Mouse (Mus musculus) heart, postnatal 10 days (tissue): Measurements from ENCODE around the gene Msx2. TPM values are rescaled to one million over a fixed set of nuclear protein-coding genes. Genes with fewer than 3 reads are reported as not detected.
A peak's percentile ranks its signal among the peaks of the same experiment; 100 is the strongest.

Experiments
- DNase-seq, 2 experiments: peaks; one replicate each; pipeline ENCODE4 v3.0.0; 2021
- intact Hi-C: fragments of 180-260 bp; cut with DNase I; formaldehyde crosslinking; loops from one replicate; pipeline ENCODE4 v1.15.1; 2025
- total RNA-seq, 2 experiments: library from RNA; stranded (reverse); gene quantifications; 2 replicates each; pipeline ENCODE4 v1.2.3; 2021

Gene Msx2
- 1 to 10 TPM in 1 of 2 experiments, under 1 TPM in 1; 0.79 to 1.1 TPM for total RNA-seq

- peak; percentile 79 to 86 for DNase-seq
- intact Hi-C loops, result no loop called here
These were observed at the start of gene Msx2 for GRCm38 (mm10) chr13:53472614-53473124. Msx2 (minus strand) TSS chr13:53473074.

- DNase-seq, result no peak
- intact Hi-C loops, result no loop called here
These were observed 48.6 kb upstream of the Msx2 start for GRCm38 (mm10) chr13:53521468-53521867.

DNA sequence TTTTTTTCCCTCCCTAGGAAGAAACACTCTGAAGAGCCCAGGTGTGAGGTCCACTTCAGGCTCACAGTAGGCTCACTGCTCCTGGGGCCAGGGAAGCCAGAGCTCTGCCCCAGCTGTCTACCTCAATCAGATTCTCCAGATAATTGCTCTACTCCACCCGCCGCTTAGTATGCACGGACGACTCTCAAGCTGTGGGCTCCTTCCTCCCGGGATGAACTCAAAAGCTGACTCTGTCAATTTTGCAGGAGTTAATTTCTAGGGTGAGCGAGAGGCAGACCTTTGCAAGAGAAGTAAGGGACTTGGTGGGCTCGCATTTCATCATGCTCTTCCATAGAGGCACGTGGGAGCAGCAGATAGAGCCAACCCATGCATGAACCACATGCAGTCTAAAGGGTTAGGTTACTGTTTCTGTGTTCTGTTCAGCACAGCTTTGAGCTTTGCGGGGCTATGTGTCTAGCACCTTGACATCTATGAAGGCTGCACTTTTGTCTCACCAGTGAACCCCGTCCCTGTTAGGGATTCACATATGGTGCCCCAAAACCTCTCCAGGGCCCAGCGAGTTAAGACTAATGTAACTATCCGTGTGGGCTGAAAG, 47.6 kb upstream of the Msx2 start:
- no peak for DNase-seq
- intact Hi-C loops, result no loop called here

DNA sequence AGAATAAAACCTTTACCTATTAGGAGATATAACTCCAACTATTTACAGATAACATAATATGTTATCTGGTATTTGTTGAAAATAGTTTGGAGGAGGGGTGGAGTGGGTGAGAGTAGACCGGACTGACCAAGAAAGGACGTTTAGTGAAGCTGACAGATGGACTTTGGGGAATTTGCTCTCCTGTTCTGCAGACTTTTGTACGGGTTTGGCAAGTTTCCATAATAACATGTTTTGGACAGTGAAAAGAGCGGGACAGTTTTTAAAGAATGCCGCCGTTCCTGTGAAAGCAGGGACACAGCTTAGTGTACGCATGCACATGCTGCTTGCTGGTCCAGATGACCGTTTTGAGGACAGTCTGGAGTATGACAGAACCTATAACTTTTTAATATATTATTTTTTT, 46.9 kb upstream of the Msx2 start:
- DNase-seq, result no peak
- intact Hi-C loops, result no loop called here

- intact Hi-C loops, result no loop called here
- no peak for DNase-seq
These were observed 45.4 kb upstream of the Msx2 start for GRCm38 (mm10) chr13:53518306-53518705.

DNA sequence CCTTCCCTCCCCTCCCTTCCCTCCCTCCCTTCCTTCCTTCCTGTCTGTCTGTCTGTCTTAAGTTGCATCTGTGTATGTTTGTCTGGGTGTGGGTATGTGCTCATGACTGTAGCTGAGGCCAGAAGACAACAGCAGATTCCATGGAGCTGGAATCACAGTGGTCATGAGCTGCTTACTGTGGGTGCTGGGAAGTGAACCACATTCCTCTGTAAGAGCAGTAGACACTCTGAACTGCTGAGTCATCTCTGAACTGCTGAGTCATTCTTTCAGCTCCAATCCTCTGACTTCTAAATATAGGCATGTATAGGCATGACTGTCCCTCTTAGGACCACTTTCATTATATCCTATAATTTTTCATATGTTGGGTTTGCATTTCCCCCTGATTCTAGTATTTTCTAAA, 41.7 kb upstream of the Msx2 start:
- intact Hi-C loops, result no loop called here
- DNase-seq, result no peak

DNA sequence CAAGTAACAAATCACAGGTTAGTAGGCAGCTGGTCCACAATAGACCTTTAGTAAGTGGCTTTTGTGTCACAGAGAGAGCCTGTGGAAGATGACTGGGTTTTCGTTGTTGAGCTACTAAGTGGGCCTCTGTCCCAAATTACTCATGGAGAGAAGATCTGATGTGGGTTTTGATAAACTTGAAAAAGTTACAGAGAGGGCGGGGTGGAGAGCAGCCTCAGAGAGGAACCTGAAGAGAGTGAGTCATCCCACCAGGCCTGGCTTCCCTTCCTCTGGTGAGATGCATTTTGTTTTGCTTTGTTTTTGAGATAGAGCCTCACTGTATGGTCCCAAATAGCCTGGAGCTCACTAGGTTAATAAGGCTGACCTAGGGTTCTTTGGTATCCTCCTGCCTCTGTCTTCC, 38.5 kb upstream of the Msx2 start:
- no peak for DNase-seq
- intact Hi-C loops, result no loop called here

- no peak for DNase-seq
- intact Hi-C loops, result no loop called here
These were observed 29.5 kb upstream of the Msx2 start for GRCm38 (mm10) chr13:53502406-53502805.

DNA sequence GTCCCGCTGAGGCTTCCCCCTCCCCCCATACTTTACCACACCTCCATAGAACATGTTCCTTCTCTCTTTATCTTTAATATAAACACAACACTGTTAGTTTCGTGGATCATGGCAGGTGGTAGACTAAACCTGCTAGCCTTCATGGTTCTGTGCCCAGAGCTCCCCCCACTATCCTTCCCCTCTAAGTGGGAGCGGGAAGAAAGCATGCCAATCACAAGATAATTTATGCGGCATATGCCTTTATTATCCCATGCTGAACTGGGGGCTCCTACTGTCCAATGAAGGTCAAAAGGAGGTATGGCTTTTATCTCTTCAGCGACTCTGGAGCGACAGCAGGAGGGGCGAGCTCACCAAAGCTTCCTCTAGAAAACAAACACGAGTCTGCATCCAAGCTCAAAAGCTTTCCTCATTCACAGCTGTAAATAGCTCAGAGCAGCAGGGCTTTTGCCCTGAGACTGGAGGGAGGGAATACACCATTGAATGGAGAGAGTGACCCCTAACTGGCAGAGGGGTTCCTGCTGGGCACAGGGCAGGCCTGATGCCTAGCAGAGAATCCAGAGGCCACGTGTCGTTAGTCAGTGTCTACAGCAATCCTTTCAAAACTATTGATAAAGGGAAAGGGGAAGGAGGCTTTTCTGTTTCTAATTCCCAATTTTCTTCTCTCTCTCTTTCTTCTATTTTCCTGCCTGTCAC, 28.8 kb upstream of the Msx2 start:
- no peak for DNase-seq
- intact Hi-C loops, result no loop called here

- DNase-seq, result no peak
- intact Hi-C loops, result no loop called here
These were observed 28.2 kb upstream of the Msx2 start for GRCm38 (mm10) chr13:53501057-53501456.

DNA sequence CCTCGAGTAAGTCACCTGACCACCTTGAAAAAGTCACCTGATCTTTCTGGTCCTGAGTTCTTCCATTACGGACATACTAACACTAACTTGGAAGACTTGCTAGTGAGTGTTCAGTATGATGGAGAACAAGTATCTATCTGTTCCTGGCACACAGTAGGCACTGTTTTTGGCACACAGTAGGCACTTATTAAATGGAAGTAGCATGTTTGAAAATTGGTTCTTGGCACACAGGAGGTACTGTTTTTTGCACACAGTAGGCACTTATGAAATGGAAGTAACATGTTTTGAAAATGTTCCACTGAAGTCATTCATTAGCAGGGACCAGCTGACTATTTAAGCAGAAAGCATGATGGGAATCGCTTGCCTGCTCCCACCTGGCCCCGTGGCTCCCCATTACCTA, 13.6 kb upstream of the Msx2 start:
- intact Hi-C loops, result no loop called here
- DNase-seq, result no peak

DNA sequence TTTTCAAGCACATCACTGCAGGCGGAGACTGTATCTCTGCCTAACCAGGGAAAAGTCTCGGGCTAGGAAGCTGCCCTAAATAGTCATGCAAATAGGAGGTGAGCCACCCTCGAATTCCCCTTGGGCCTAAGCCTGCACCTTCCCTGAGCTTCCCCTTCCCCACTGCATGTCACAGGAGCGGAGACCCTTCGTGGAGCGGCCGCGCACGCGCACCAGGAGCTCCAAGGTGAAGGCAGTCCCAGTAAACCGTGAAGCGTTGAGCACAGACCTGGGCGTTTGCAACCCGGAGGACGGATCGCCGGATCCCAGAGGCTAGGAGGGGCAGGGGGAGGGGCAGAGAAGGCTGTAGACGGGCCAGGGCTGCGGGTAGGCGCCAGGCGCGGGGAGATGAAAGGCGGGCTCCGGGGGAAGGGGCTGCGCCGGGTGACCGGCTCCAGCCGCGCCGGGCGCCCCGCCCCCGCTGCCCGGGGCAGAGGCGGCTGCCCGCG, 2.9 kb upstream of the Msx2 start:
- peak; percentile 22 to 23 for DNase-seq

DNA sequence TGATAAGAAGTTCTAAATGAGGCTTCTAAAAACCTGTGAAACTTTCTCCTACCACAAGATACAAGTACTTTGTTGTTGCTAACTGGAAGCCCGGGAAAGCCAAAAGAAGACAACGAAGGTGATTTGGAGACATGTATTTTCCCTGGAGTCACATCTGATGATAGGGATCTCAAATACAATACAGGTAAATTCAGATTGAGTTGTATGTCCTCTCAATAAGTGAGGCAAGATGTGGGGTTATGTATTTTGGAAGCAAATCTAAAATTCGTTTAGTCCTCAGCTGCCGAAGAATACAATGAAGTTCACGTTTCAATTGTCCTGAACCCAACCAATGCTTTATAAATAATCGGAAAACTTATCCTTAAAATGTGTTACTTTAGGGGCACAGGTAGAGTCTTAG, 1.6 kb upstream of the Msx2 start:
- intact Hi-C loops, result no loop called here
- no peak for DNase-seq

More for the DNA sequence above, 2.9 kb upstream of the Msx2 start:
- intact Hi-C loops, result no loop called here

GRCm38 (mm10) chr13:53473991-53474390, 1.1 kb upstream of the Msx2 start:
- intact Hi-C loops, result no loop called here
- no peak for DNase-seq

DNA sequence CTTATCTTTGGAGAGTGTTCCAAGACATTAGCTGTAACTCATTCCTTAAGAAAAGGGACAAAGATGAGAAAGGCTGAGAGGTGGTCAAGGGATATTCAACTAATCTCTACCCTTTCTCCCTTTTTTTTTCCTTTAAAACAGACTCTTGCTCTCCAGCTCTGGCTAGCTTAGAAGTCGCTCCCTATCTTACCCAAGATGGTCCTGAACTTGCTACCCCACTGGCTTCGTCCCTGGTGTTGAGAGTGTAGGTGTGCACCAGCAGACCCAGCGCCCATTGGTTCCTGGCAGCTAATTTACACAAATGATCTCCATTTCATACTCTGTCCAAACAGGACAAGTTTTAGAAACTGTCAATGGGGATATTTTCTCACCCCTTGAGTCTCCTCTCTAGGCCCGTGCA, 417 bp upstream of the Msx2 start:
- DNase-seq, result no peak
- intact Hi-C loops, result no loop called here

- intact Hi-C loops, result no loop called here
- DNase-seq, result no peak
These were observed 804 bp downstream of the Msx2 start for GRCm38 (mm10) chr13:53471926-53472613.

DNA sequence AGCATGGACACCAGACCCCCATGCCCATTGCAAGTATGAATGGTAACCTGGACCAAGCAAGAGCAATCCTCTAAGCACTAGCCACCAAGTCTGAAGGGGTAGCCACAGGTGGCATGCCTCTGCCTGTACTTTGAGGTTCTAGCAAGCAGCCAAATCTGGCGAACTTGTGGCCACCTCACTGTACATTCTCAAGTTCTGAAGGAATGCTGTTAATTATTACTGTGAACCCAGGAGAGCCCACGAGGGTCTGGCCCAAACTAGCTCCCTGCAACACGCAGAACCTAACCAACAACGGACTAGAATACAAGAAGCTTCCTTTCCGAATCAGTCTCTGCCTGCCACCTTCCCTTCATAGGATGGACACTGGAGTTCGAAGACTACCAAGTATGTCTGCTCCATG, 1.5 kb downstream of the Msx2 start:
- intact Hi-C loops, result no loop called here

DNA sequence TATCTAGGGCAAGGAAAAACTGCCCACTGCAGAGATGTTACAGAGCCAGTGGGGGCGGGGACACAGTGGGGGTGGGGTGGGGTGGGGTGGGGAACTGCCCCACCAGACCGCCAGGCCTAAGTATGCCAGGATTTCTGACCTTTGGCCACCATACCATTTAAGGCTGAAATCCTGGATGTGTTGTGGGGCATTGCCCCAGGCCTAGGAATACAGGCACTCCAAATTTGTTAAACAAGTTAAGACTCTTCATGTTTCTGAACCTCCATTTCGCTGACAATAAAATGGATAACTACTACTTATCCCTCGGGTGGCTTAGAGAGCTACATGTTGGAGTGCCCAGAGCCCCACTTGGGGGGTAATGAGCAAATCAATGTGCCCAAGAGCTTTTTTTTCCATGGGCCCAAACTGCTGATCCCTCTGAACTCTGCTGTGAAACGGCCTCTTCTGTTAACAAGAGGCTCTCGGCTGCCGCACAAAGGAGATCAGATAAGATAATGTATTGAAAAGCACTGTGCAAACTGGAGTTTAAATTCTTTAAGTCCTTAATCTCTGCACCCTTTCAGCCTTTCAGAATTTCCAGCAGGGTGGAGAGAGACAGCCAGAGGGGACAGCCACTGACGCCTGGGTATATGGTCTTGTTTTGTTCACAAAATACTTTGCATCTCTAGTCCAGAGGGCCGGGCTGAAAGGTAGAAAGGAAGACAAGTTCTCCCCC, 2.3 kb downstream of the Msx2 start:
- DNase-seq, result no peak
- intact Hi-C loops, result no loop called here

More for the DNA sequence above, 1.5 kb downstream of the Msx2 start:
- DNase-seq, result no peak

DNA sequence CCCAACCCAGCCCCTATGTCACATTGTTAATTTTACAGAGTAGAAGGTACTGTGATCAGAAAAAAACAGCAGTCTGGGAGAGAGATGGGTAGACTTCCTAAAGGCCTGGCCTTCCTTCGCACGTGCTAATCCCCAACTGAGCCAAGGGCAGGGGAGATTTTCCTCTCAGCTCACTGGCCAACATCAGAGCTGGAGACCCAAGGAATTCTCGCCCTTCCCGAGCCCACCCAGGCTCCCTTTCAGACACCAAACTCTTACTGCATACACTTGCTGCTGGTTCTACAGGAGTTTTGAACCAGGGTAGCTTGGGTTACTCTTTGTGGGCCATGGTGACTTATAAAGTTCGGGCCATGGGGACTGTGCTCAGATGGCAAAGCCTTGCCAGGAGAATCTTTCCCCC, 3.1 kb downstream of the Msx2 start:
- no peak for DNase-seq
- intact Hi-C loops, result no loop called here

DNA sequence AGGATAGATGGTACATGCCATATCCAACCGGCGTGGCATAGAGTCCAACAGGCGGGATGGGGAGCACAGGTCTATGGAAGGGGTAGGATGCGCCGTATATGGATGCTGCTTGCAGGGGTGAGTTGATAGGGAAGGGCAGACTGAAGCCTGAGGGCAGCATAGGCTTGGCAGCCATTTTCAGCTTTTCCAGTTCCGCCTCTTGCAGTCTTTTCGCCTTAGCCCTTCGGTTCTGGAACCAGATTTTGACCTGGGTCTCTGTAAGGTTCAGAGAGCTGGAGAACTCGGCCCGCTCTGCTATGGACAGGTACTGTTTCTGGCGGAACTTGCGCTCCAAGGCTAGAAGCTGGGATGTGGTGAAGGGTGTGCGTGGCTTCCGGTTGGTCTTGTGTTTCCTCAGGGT, 4.7 kb downstream of the Msx2 start:
- DNase-seq, result no peak
- intact Hi-C loops, result no loop called here

DNA sequence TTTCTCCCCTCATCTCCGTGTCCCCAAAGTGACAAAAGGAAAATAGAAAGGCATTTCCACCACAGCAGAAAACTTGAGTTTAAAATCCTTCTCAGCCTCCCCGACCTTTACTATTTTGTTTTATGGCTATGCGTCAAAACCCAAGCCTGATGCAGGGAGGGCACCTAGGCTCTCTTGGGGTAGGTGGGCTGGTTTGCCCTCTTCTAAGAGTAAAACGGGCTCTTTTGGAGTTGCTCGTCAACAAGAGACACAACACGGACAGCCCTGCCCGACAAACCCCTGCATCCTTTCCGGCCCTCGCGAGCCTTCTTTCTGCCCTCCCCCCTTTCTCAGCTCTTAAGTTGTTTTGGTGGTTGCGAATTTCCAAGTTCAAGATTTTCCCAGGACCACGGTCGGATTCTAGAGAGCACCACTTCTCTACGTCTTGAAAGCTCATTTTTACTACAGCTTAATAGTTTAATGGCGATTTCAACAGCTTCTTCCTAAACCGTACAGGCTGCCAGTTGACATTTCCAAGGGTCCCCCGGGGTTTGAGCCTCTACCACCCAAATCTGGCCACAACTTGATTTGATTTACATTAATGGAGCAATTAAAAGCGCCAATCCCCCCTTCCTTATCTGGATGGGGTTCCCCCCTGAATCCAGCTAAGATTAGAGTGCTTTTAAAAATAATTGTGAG, 6.5 kb downstream of the Msx2 start:
- no peak for DNase-seq
- intact Hi-C loops, result no loop called here
